Mouse (Mus musculus) G1E (cell line): Measurements from ENCODE around the gene Mier1. TPM values are rescaled to one million over a fixed set of nuclear protein-coding genes. Genes with fewer than 3 reads are reported as not detected.
"Not testable (repeated sequence)": the region's sequence is repeated elsewhere in the genome, so short reads cannot be mapped to it uniquely, and the experiment has no call there.

ENCODE experiments used
- ATAC-seq: 2 replicates; pipeline ENCODE4 v1.8.0; 2016; ENCODE audit warnings: mild to moderate bottlenecking; ENCODE audit not compliant: insufficient number of reproducible peaks, poor library complexity, low FRiP score, severe bottlenecking; ENCODE audit errors: extremely low read depth
- DNase-seq: peaks from one replicate; pipeline ENCODE4 v3.0.0; 2012; ENCODE audit warnings: low spot score
- H3K27me3 ChIP-seq: 2 replicates; pipeline ENCODE4 v1.6.1; 2012; ENCODE audit warnings: mild to moderate bottlenecking, low read length, inconsistent platforms; ENCODE audit not compliant: insufficient read depth
- H3K36me3 ChIP-seq: replicated peaks from 2 replicates; pipeline ENCODE3; 2012; ENCODE audit warnings: mild to moderate bottlenecking, inconsistent platforms
- H3K4me1 ChIP-seq: 2 replicates; pipeline ENCODE4 v1.6.1; 2012; ENCODE audit warnings: low read depth, low read length, inconsistent platforms, mixed read lengths; ENCODE audit not compliant: insufficient read depth
- H3K4me3 ChIP-seq: 2 replicates; pipeline ENCODE4 v1.5.1; 2012; ENCODE audit warnings: low read depth, mild to moderate bottlenecking, inconsistent platforms, low read length, moderate library complexity, mixed read lengths
- H3K9me3 ChIP-seq: replicated peaks from 2 replicates; pipeline ENCODE4 v1.6.1; 2012; ENCODE audit warnings: inconsistent platforms
- CTCF ChIP-seq: IDR thresholded peaks from 2 replicates; pipeline ENCODE4 v1.5.1; 2012; ENCODE audit warnings: low read depth, low read length, inconsistent platforms, mixed read lengths
- GATA1 ChIP-seq: IDR thresholded peaks from 2 replicates; pipeline ENCODE4 v1.6.1; 2012; ENCODE audit warnings: borderline replicate concordance, low read length, inconsistent platforms, mixed read lengths
- GATA2 ChIP-seq: IDR thresholded peaks from 2 replicates; pipeline ENCODE4 v1.6.1; 2012; ENCODE audit warnings: low read depth, low read length, inconsistent platforms, borderline replicate concordance
- POLR2AphosphoS5 ChIP-seq: IDR thresholded peaks from 2 replicates; pipeline ENCODE4 v1.6.1; 2012; ENCODE audit warnings: low read depth, low read length, inconsistent platforms; ENCODE audit not compliant: insufficient replicate concordance
- TAL1 ChIP-seq: conservative IDR thresholded peaks from 2 replicates; pipeline ENCODE4 v1.6.1; 2012; ENCODE audit warnings: low read depth, low read length, inconsistent platforms, mixed read lengths
- polyA plus RNA-seq: library from polyadenylated mRNA; stranded (reverse); fragments of >175 nt; gene quantifications from 2 replicates; pipeline ENCODE4 v1.2.3, GENCODE M21; 2012
- total RNA-seq, 2 experiments: library from RNA; stranded (forward) in 1 of 2; stranded (reverse) in 1 of 2; fragments of 200-1000 nt in 1 of 2; fragments of >200 nt in 1 of 2; fragmentation: Nextera tagmentation in 1 of 2; gene quantifications; 2 replicates each; pipeline ENCODE4 v1.2.3; 2014 to 2017

Mier1 gene
- total and polyA plus RNA-seq, 3 experiments: 17.8 to 107 (median 74.0) TPM

DNA sequence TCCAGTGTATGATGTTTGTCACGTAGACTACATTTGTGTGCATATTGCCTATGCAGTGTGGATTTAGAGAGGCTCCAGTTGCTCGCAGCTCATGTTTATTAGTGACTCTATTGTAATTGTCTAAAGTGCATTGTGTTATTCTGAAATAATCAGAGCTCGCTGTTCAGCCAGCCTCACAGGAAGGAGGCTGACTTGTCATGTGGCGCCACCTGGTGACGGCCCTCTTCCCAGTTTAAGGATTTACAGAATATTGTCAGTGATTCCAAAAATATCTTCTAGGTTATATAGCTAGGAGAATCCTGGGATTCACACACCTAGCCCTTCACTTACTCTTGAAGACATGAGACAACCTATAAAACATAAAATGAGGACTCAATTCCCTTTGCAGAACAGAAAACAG lies 32.1 kb downstream of the Mier1 start:
- peaks cover 81% of the 10 kb centered on the region for H3K36me3 ChIP-seq
- no peak for ATAC-seq
- no peak for TF ChIP-seq GATA1
- TF ChIP-seq TAL1: no peak
- TF ChIP-seq POLR2AphosphoS5: no peak
- no peak for TF ChIP-seq GATA2
- no peak; the same call in 1 of the 2 replicates for TF ChIP-seq CTCF

DNA sequence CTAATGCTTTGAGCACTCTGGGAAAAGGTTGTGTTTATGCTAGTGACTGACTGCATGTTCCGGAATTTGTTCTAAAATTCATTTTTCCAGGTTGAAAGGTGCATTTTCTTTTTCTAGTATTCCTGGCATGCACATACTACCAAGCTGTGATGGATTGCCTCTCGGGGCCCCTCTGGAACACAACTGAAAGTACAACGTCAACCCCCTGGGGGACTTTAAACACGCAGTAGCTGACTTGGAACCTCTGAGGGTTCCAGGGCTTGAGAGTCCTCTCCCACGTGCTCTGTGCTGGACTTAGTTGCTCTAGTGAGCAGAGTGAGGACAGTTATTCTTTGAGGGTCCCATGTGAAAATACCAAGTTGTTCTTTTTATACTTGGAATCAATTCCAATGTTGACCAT lies 37.8 kb downstream of the Mier1 start:
- ATAC-seq (no peak), DNase-seq (no peak)
- no peaks in the 10 kb centered on the region for H3K9me3 ChIP-seq
- TF ChIP-seq GATA2 (no peak), TAL1 (no peak), POLR2AphosphoS5 (no peak), CTCF (no peak)
- no peaks in the 10 kb centered on the region for H3K4me1 ChIP-seq
- peaks cover 88% of the 10 kb centered on the region for H3K36me3 ChIP-seq
- H3K27me3 ChIP-seq: no peaks in the 10 kb centered on the region
- no peak overlapping the region for H3K4me3 ChIP-seq

More for the DNA sequence above, 32.1 kb downstream of the Mier1 start:
- no peak for DNase-seq
- H3K4me1 ChIP-seq: no peaks in the 10 kb centered on the region
- no peaks in the 10 kb centered on the region for H3K27me3 ChIP-seq
- no peak overlapping the region for H3K4me3 ChIP-seq
- H3K9me3 ChIP-seq: no peaks in the 10 kb centered on the region

DNA sequence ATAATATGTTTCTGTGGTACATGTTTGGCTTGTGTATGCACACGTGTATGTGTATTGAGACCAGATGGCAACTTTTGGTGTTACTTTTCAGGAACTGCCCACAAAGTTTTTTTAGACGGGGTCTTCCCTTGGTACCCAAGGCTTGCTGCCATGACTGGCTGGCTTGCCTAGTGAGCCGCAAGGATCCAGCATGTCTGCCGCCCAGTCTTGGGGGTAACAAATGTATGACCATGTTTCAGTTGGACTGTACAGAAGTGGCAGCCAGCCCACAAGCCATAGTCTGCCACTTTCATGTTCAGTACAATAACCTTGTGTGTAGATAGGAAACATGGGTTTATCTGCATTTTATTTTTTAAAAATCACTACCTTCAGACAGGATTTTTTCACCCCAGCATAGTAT lies 44.6 kb downstream of the Mier1 start:
- no peak for ATAC-seq
- H3K27me3 ChIP-seq: no peaks in the 10 kb centered on the region

DNA sequence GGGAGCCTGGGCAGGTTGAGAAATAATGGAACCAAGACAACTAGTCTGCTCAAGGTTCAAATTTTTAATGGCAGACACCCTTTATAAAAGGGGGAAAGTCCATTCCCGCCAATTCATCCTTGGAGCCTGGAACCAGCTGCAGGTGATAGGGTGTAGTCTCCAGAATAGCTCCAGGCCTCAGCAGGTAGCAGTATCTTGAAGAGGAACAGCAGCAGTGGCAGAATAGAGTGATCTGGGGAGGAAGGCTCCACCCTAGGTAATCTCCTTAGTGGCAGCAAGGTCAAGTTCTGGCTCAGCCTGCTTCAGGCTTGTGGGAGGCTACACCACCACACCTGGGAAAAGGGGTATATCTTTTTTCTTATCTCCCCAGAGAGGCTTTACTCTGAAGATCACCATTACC lies 52.0 kb downstream of the Mier1 start:
- not testable (repeated sequence) for ATAC-seq

More for the DNA sequence above, 44.6 kb downstream of the Mier1 start:
- Histone ChIP-seq H3K9me3 (no peaks in the 10 kb centered on the region), H3K4me3 (no peak overlapping the region), H3K36me3 (peaks cover 78% of the 10 kb centered on the region), H3K4me1 (no peaks in the 10 kb centered on the region)
- TF ChIP-seq GATA2: no peak
- TF ChIP-seq CTCF: no peak
- TF ChIP-seq TAL1: no peak
- no peak for TF ChIP-seq POLR2AphosphoS5
- TF ChIP-seq GATA1: no peak
- no peak for DNase-seq

DNA sequence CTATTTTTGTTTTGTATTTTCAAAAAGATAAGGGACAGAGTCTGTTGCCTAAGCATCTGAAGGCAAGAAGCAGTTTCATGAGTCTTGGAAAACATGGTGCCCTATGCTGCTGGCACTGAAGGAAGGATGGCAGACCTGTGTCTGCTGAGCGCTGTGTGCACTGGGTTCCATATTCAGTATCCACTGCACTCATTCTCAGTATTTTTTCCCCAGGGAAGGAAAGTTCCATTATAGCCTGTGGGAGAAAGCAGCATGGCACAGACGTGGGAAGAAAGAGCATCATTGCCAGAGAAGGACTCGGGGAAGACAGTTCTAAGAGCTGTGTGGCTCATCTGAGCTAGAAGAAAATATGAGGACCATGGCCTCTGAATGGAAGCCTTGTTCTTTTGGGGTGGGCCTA lies 57.1 kb downstream of the Mier1 start:
- DNase-seq (no peak), ATAC-seq (no peak)
- H3K4me3 ChIP-seq: no peak overlapping the region
- no peaks in the 10 kb centered on the region for H3K27me3 ChIP-seq
- TF ChIP-seq GATA2 (no peak), CTCF (no peak), POLR2AphosphoS5 (no peak), TAL1 (no peak), GATA1 (no peak)
- peaks cover 3% of the 10 kb centered on the region; the same call in 1 of the 2 replicates for H3K9me3 ChIP-seq
- H3K4me1 ChIP-seq: no peaks in the 10 kb centered on the region
- H3K36me3 ChIP-seq: peaks cover 60% of the 10 kb centered on the region

More for the DNA sequence above, 52.0 kb downstream of the Mier1 start:
- H3K4me3 ChIP-seq, DNase-seq, H3K4me1 ChIP-seq, H3K27me3 ChIP-seq, H3K9me3 ChIP-seq: not testable (repeated sequence)
- peaks cover 50% of the 10 kb centered on the region for H3K36me3 ChIP-seq

DNA sequence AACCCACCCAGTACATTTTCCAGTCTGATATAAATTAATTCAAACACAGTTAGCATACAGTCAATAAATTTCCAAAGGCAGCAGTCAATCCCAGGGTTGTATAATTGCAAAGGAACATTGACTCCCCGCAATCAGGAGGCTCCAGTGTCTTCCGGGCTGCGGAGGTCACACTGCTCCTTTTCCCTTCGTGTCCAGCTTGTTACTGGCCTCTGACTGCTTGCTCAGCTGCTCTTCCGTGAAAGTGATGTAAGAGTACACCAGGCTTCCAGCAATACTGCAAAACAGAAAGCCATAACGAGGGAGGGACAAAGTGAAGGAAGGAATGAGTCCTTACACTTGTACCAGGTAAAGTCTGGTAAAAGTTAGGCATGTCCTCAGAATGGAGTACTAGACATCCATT lies 59.3 kb downstream of the Mier1 start:
- Histone ChIP-seq H3K4me1 (no peaks in the 10 kb centered on the region), H3K4me3 (no peak overlapping the region), H3K36me3 (peaks cover 71% of the 10 kb centered on the region), H3K9me3 (peaks cover 3% of the 10 kb centered on the region; the same call in 1 of the 2 replicates), H3K27me3 (no peaks in the 10 kb centered on the region)
- DNase-seq (no peak), ATAC-seq (no peak)
- TF ChIP-seq GATA1 (no peak), POLR2AphosphoS5 (no peak), CTCF (no peak), GATA2 (no peak), TAL1 (no peak)

DNA sequence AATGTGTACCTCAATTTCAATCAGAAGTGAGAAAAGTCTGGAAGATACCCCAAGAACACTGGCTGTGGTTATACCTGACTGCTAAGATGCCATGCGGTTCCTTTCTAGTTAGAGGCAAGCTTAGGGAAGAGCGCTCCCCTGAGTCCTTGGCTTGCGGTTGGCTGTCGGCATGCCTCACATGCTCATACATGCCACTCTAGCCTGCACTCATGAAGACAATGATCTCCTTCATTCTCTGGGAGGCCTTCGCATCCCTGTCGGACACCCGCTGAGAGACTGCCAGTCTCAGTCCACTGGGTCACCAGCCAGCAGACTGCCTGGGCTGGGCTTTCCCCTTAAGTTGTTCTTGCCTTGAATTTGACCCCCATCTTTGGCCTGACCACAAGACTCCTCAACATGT lies 59.8 kb downstream of the Mier1 start:
- no peaks in the 10 kb centered on the region for H3K4me1 ChIP-seq
- peaks cover 72% of the 10 kb centered on the region for H3K36me3 ChIP-seq
- H3K4me3 ChIP-seq: no peak overlapping the region
- DNase-seq (no peak), ATAC-seq (no peak)
- TF ChIP-seq TAL1: no peak
- TF ChIP-seq POLR2AphosphoS5: no peak
- no peak for TF ChIP-seq CTCF
- no peak for TF ChIP-seq GATA2
- no peak for TF ChIP-seq GATA1
- no peaks in the 10 kb centered on the region for H3K27me3 ChIP-seq
- no peaks in the 10 kb centered on the region for H3K9me3 ChIP-seq
